Mouse (Mus musculus) intestine, postnatal 0 days (tissue): Measurements from ENCODE around the gene Ankrd12. TPM values are rescaled to one million over a fixed set of nuclear protein-coding genes. Genes with fewer than 3 reads are reported as not detected.

Experiments
- ATAC-seq: fragments of 200-750 bp; cut with Nextera tagmentation; 2 replicates; pipeline ENCODE4 v1.8.0; 2017; ENCODE audit warnings: mild to moderate bottlenecking, moderate TSS enrichment, moderate library complexity
- H3K27ac ChIP-seq: fragments of 300-500 bp; sonication (generic); 2 replicates; pipeline ENCODE4 v1.5.1; 2014; ENCODE audit warnings: mild to moderate bottlenecking, low read depth, low read length, moderate library complexity
- H3K27me3 ChIP-seq: fragments of 300-500 bp; sonication (generic); replicated peaks from 2 replicates; pipeline ENCODE4 v1.6.1; 2014; ENCODE audit warnings: low read length, mixed read lengths; ENCODE audit not compliant: control insufficient read depth, insufficient read depth
- H3K36me3 ChIP-seq: fragments of 300-500 bp; sonication (generic); 2 replicates; pipeline ENCODE4 v1.6.1; 2014; ENCODE audit warnings: mild to moderate bottlenecking, moderate library complexity; ENCODE audit not compliant: control insufficient read depth, insufficient read depth
- H3K4me1 ChIP-seq: fragments of 300-500 bp; sonication (generic); replicated peaks from 2 replicates; pipeline ENCODE4 v1.6.1; 2014; ENCODE audit warnings: antibody characterized with exemption, low read length, mixed read lengths; ENCODE audit not compliant: control insufficient read depth, insufficient read depth
- H3K4me2 ChIP-seq: fragments of 300-500 bp; sonication (generic); replicated peaks from 2 replicates; pipeline ENCODE4 v1.6.1; 2014; ENCODE audit warnings: low read depth, mild to moderate bottlenecking, moderate library complexity
- H3K4me3 ChIP-seq: fragments of 300-500 bp; sonication (generic); 2 replicates; pipeline ENCODE4 v1.5.1; 2014; ENCODE audit warnings: low read depth, low read length
- H3K9ac ChIP-seq: fragments of 300-500 bp; sonication (generic); 2 replicates; pipeline ENCODE4 v1.6.1; 2014; ENCODE audit warnings: mild to moderate bottlenecking, low read depth, low read length
- H3K9me3 ChIP-seq: fragments of 300-500 bp; sonication (generic); 2 replicates; pipeline ENCODE4 v1.6.1; 2016; ENCODE audit warnings: mixed run types; ENCODE audit not compliant: control insufficient read depth
- CTCF ChIP-seq: sonication (generic); IDR thresholded peaks from 2 replicates; pipeline ENCODE4 v1.5.1; 2016; ENCODE audit warnings: low read depth, mild to moderate bottlenecking, control low read depth, antibody characterized with exemption, moderate library complexity
- WGBS: fragments of 180-500 bp; shearing (Covaris S2); extraction: QIAGEN DNeasy Blood & Tissue Kit; methylation state at CpG from one replicate; pipeline ENCODE4 v1.1.7; 2014; 5-methylcytosine and 5-hydroxymethylcytosine counted together
- polyA plus RNA-seq: library from polyadenylated mRNA; unstranded; fragments of >200 nt; fragmentation: Nextera tagmentation; extraction: Ambion mirVana; gene quantifications from 2 replicates; pipeline ENCODE4 v1.2.1, GENCODE M21; 2015

Ankrd12 gene
- polyA plus RNA-seq, 1 experiment from 2014 or later, result 21.9 TPM

- H3K4me3 ChIP-seq, result no peak overlapping the region
- no peaks in the 10 kb centered on the region for H3K27me3 ChIP-seq
- H3K36me3 ChIP-seq, result no peaks in the 10 kb centered on the region
- H3K4me1 ChIP-seq, result no peaks in the 10 kb centered on the region
- H3K9ac ChIP-seq, result no peak overlapping the region
- H3K27ac ChIP-seq, result no peak overlapping the region
- H3K9me3 ChIP-seq, result no peaks in the 10 kb centered on the region
- no peak overlapping the region for H3K4me2 ChIP-seq
- ATAC-seq, result no peak
- 80% methylated on average over 7 of the region's 7 CpGs for WGBS
- TF ChIP-seq CTCF, result no peak
Observed at GRCm38 (mm10) chr17:66104076-66104475, 27.2 kb upstream of the Ankrd12 start.

GRCm38 (mm10) chr17:66101380-66102330 is 24.8 kb upstream of the Ankrd12 start, which contains the start of gene Ndufv2:
Ndufv2 (minus strand) TSS chr17:66101559.
- Histone ChIP-seq H3K27me3 (no peaks in the 10 kb centered on the region), H3K4me1 (0 out of 2 replicates have a peak, but pooled peaks cover 4% of the 10 kb centered on the region), H3K36me3 (no peaks in the 10 kb centered on the region), H3K9ac (peak within 1 kb of the TSS; percentile 86), H3K4me3 (peak within 1 kb of the TSS; percentile 91), H3K9me3 (no peaks in the 10 kb centered on the region), H3K27ac (peak within 1 kb of the TSS; percentile 95), H3K4me2 (peak within 1 kb of the TSS; percentile 63)
- TF ChIP-seq CTCF, result peak; percentile 82
- WGBS, result under 1% methylated on average over 66 of the region's 67 CpGs
- peak; percentile 99 for ATAC-seq

- no peaks in the 10 kb centered on the region for H3K27me3 ChIP-seq
- 0 out of 2 replicates have a peak, but pooled peaks have one; percentile 0 for TF ChIP-seq CTCF
- peak overlapping the region; percentile 63 for H3K4me2 ChIP-seq
- under 1% methylated on average over 41 of the region's 41 CpGs for whole genome bisulfite sequencing
- ATAC-seq, result peak; percentile 58
- no peaks in the 10 kb centered on the region for H3K9me3 ChIP-seq
- H3K27ac ChIP-seq, result peak overlapping the region; percentile 95
- H3K4me3 ChIP-seq, result peak overlapping the region; percentile 91
- H3K9ac ChIP-seq, result peak overlapping the region; percentile 86
- H3K36me3 ChIP-seq, result no peaks in the 10 kb centered on the region
- H3K4me1 ChIP-seq, result 0 out of 2 replicates have a peak, but pooled peaks cover 4% of the 10 kb centered on the region
Observed at GRCm38 (mm10) chr17:66100566-66101379, 23.9 kb upstream of the Ankrd12 start.

- no peaks in the 10 kb centered on the region for H3K9me3 ChIP-seq
- WGBS, result 60% methylated on average over 3 of the region's 3 CpGs
- H3K36me3 ChIP-seq, result peaks cover 21% of the 10 kb centered on the region
- TF ChIP-seq CTCF, result no peak
- no peak overlapping the region for H3K4me3 ChIP-seq
- H3K27ac ChIP-seq, result no peak overlapping the region
- H3K9ac ChIP-seq, result no peak overlapping the region
- no peak for ATAC-seq
- no peaks in the 10 kb centered on the region for H3K4me1 ChIP-seq
- no peak overlapping the region for H3K4me2 ChIP-seq
- H3K27me3 ChIP-seq, result no peaks in the 10 kb centered on the region
Observed at GRCm38 (mm10) chr17:66092664-66093063, 15.8 kb upstream of the Ankrd12 start.

- no peak for TF ChIP-seq CTCF
- no peak overlapping the region for H3K9ac ChIP-seq
- no peaks in the 10 kb centered on the region for H3K9me3 ChIP-seq
- peaks cover 24% of the 10 kb centered on the region for H3K36me3 ChIP-seq
- ATAC-seq, result no peak
- no peaks in the 10 kb centered on the region for H3K4me1 ChIP-seq
- no peaks in the 10 kb centered on the region for H3K27me3 ChIP-seq
- no peak overlapping the region for H3K4me3 ChIP-seq
- no peak overlapping the region for H3K27ac ChIP-seq
- H3K4me2 ChIP-seq, result no peak overlapping the region
- 94% methylated on average over 2 of the region's 2 CpGs for WGBS
Observed at GRCm38 (mm10) chr17:66092065-66092464, 15.2 kb upstream of the Ankrd12 start.

GRCm38 (mm10) chr17:66091392-66091791 is 14.5 kb upstream of the Ankrd12 start:
- no peak for TF ChIP-seq CTCF

More at GRCm38 (mm10) chr17:66091392-66091791, 14.5 kb upstream of the Ankrd12 start:
- 85% methylated on average over 2 of the region's 2 CpGs for WGBS
- H3K36me3 ChIP-seq, result peaks cover 30% of the 10 kb centered on the region
- H3K4me1 ChIP-seq, result no peaks in the 10 kb centered on the region
- no peak overlapping the region for H3K4me2 ChIP-seq
- ATAC-seq, result no peak
- no peaks in the 10 kb centered on the region for H3K27me3 ChIP-seq
- H3K9ac ChIP-seq, result no peak overlapping the region
- H3K27ac ChIP-seq, result no peak overlapping the region
- H3K9me3 ChIP-seq, result no peaks in the 10 kb centered on the region
- H3K4me3 ChIP-seq, result no peak overlapping the region
